Mouse (Mus musculus) 3T3-L1 (cell line): ENCODE measurements around the gene Fanca.
"Not testable (repeated sequence)": the region's sequence is repeated elsewhere in the genome, so short reads cannot be mapped to it uniquely, and the experiment has no call there.

Experiments used
- DNase-seq: peaks from one replicate; pipeline ENCODE4 v3.0.0-alpha.2; 2015; ENCODE audit warnings: low read depth, low spot score

The Fanca gene

DNA sequence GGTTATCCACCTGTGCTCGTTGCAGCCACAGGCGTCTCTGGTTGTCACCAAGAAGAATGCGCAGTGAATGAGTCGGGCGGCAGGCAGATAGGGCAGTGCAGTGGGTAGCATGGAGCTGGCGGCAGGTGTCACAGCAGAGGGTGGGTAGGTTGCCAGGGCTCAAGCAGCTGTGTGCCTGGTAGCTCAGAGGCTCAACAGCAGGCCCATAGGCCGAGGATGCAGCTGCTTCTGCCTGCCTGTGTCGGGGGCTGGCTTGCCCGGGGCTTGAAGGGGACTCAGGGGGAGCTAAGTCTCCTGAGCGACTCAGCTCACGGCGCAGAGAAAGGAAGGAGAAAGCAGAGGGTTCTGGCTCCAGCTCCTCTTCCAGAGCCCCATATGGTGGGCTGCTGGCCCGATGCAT lies 85.1 kb downstream of the Fanca start:
- no peak for DNase-seq

DNA sequence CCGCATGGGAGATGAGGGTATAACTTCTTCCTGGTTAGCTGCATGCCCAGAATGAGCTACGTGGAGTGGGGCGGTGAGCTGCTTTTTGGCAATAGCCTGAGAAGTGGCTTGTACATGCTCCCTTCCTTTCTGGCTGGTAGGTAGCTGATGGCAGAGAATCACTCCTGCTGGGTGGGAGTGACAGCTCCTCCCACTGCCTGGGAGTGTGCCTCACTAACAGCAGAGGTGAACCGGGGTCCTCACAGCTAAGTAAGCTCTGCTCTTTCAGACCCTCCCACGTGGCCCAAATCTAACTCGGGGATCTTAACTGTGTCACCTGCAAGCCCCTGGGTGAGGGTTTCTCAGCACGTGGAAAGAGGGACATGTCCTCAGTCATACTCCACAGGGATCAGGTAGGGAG lies 85.8 kb downstream of the Fanca start:
- DNase-seq, result no peak

DNA sequence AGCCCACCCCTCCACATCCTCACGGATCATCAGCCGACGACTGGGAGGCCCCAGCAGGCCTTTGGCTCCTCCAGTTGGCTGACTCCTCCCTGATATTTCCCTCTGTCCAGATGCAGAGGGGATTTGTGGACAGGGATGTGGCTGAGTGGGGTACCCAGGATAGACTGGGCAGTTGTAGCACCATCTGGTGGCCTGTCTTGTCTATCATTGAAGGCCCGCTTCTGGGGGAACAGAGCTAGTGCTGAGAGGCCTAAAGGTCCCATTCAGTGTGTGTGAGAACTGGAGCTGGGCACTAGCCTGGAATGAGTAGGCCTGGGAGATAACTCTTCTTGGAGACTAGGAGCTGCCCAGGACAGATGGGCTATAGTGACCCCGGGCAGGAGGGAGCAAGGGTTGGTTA lies 86.6 kb downstream of the Fanca start:
- DNase-seq, result no peak

DNA sequence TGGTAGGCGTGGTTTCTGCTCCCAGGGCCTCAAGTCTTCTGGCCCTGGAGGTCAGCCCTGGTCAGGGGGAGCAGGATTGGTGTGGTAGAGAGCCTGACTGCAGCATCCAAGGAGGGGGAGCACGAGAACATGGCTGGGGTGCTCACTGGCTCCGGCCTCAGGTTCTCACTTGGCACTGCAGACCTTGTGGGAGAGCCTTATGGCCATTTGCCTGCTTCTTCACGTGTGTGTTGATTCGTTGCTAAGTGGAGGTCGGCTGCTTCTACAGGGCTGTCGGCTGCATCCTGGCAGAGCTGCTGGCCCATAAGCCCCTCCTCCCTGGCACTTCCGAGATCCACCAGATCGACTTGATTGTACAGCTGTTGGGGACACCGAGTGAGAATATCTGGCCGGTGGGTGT lies 88.0 kb downstream of the Fanca start:
- not testable (repeated sequence) for DNase-seq

DNA sequence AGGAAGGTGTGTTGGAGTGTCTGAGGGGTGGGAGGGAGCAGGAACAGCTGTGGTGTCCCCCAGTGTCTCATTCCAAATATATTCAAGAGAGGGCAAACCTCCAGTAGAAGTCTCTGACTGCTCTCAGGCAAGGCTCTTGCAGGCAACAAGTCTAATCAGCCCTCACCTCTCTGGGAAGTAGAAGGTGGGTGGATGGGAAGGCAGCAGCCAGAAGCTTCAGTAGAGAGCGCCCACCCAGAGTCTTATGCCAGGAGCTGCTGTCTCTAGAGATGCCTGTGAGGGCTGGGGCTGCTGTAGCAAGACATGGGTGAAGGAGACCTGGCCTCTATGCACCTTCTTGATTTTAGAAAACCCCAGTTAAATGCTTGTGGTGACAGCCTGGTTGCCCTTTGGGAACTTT lies 90.0 kb downstream of the Fanca start:
- no peak for DNase-seq

DNA sequence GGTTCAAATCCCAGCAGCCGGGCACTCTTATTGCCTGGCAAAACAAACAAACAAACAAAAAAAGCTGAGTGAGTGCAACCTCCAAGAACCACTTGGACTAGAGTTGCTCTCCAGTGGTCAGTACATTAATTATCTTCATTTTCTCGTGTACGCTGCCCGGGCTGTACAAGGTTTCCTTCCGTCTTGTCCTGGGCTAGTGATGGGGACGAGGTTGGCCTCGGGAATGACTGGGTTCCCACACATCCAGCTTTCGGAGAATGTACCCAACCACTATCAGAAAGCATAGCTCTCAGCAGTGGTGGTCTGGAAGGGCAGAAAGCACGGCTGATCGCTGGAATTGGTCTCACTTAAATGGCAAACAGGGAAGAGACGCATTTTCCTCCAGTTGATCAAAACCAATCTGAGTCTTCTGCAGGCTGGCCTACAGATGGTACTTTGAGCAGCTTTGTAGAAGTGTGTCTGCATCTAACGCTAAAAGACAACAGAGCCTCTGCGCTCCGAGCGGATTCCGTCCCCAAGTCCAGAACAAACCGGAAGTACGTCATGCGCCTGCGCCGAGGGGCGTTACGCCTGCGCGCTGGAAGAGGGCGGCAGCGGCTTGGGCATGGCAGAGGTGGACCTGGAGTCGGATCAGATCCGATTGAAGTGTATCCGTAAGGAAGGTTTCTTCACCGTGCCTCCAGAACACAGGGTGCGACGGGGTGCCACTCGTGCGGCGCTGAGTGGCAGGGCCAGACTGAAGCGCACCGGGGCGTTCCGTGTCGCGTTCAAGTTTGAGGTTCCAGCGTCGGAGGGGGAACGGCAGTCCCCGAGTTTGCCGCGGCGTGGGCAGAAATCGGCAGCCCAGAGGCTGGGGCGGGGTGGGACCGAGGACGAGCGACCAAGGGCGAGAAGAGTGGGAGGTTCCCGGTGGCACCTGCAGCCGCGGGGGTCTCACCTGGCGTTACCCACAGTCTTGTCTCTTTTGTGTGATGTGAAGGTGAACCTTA lies 93.8 kb downstream of the Fanca start, which contains the start of gene Cdk10:
Cdk10 (plus strand) TSS at position 565 of the 989 bp plus-strand sequence.
- peak; percentile 94 for DNase-seq

DNA sequence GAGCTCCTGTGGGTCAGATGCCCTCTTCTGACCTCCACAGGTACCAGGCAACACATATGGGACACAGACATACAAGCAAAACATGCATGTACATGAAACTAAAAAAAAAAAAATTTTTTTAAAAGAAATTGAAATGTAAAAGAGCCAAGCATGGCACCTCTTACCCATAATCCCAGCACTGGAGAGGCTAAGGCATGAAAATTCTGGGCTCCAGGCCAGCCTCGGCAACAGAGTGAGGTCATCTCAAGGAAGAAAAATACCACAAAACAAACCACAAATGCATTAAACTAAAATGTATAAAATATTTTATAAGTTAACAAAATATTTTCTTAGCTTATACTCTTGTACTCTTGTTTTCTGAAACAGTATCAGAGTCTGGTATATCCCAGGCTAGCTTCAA lies 97.5 kb downstream of the Fanca start:
- DNase-seq, result peak; percentile 91
